Mouse (Mus musculus) kidney, embryonic 14.5 days (tissue): Measurements from ENCODE around the gene Fam136a. TPM values are rescaled to one million over a fixed set of nuclear protein-coding genes. Genes with fewer than 3 reads are reported as not detected.

Source experiments
- ATAC-seq: fragments of 200-750 bp; cut with Nextera tagmentation; 2 replicates; pipeline ENCODE4 v1.8.0; 2017; ENCODE audit warnings: moderate number of reproducible peaks, mild to moderate bottlenecking, moderate TSS enrichment, moderate library complexity; ENCODE audit not compliant: low FRiP score, low TSS enrichment
- H3K27ac ChIP-seq: fragments of 300-500 bp; sonication (generic); 2 replicates; pipeline ENCODE4 v1.5.1; 2014; ENCODE audit warnings: low read depth, mild to moderate bottlenecking, low read length, moderate library complexity, mixed read lengths
- H3K27me3 ChIP-seq: fragments of 300-500 bp; sonication (generic); 2 replicates; pipeline ENCODE4 v1.6.1; 2014; ENCODE audit warnings: mild to moderate bottlenecking, low read length; ENCODE audit not compliant: control insufficient read depth, insufficient read depth
- H3K36me3 ChIP-seq: fragments of 300-500 bp; sonication (generic); 2 replicates; pipeline ENCODE4 v1.6.1; 2014; ENCODE audit warnings: low read length, mixed read lengths; ENCODE audit not compliant: control insufficient read depth, insufficient read depth
- H3K4me1 ChIP-seq: fragments of 300-500 bp; sonication (generic); 2 replicates; pipeline ENCODE4 v1.6.1; 2014; ENCODE audit warnings: low read length, mixed read lengths; ENCODE audit not compliant: control insufficient read depth, insufficient read depth
- H3K4me2 ChIP-seq: fragments of 300-500 bp; sonication (generic); replicated peaks from 2 replicates; pipeline ENCODE4 v1.6.1; 2014; ENCODE audit warnings: low read depth, mild to moderate bottlenecking, low read length
- H3K4me3 ChIP-seq: fragments of 300-500 bp; sonication (generic); 2 replicates; pipeline ENCODE4 v1.5.1; 2014; ENCODE audit warnings: mild to moderate bottlenecking, low read length
- H3K9ac ChIP-seq: fragments of 300-500 bp; sonication (generic); 2 replicates; pipeline ENCODE4 v1.6.1; 2014; ENCODE audit warnings: low read depth, mild to moderate bottlenecking, low read length, moderate library complexity
- H3K9me3 ChIP-seq: fragments of 300-500 bp; sonication (generic); 2 replicates; pipeline ENCODE4 v1.6.1; 2016; ENCODE audit warnings: low read length; ENCODE audit not compliant: control insufficient read depth
- WGBS: fragments of 180-500 bp; shearing (Covaris S2); extraction: QIAGEN DNeasy Blood & Tissue Kit; methylation state at CpG from one replicate; pipeline ENCODE4 v1.1.7; 2014; 5-methylcytosine and 5-hydroxymethylcytosine counted together
- polyA plus RNA-seq: library from polyadenylated mRNA; unstranded; fragments of >200 nt; fragmentation: Nextera tagmentation; extraction: Ambion mirVana; gene quantifications from 2 replicates; pipeline ENCODE4 v1.2.1, GENCODE M21; 2014

Gene Fam136a
- polyA plus RNA-seq, 1 experiment from 2014 or later, result 156 TPM

- no peaks in the 10 kb centered on the region for H3K9me3 ChIP-seq
- H3K4me2 ChIP-seq, result peak overlapping the region; percentile 70
- H3K9ac ChIP-seq, result peak overlapping the region; percentile 87; the same call in 1 of the 2 replicates
- ATAC-seq, result no peak; the same call in 1 of the 2 replicates
- H3K27ac ChIP-seq, result peak overlapping the region; percentile 83; the same call in 1 of the 2 replicates
- no peaks in the 10 kb centered on the region for H3K27me3 ChIP-seq
- H3K4me1 ChIP-seq, result peaks cover 15% of the 10 kb centered on the region
- peaks cover 7% of the 10 kb centered on the region for H3K36me3 ChIP-seq
- WGBS, result 6% methylated on average over 14 of the region's 14 CpGs
- peak overlapping the region; percentile 92 for H3K4me3 ChIP-seq
Measured at GRCm38 (mm10) chr6:86397257-86397980, 32.0 kb downstream of the Fam136a start.

GRCm38 (mm10) chr6:86398986-86399385 lies 33.5 kb downstream of the Fam136a start:
- WGBS, result 83% methylated on average over 2 of the region's 2 CpGs
- H3K4me1 ChIP-seq, result peaks cover 15% of the 10 kb centered on the region
- H3K36me3 ChIP-seq, result 0 out of 2 replicates have a peak, but pooled peaks cover 2% of the 10 kb centered on the region
- no peak overlapping the region for H3K4me3 ChIP-seq
- H3K4me2 ChIP-seq, result no peak overlapping the region
- no peaks in the 10 kb centered on the region for H3K9me3 ChIP-seq
- no peak overlapping the region for H3K9ac ChIP-seq
- no peak overlapping the region for H3K27ac ChIP-seq
- H3K27me3 ChIP-seq, result no peaks in the 10 kb centered on the region
- no peak for ATAC-seq

- peaks cover 12% of the 10 kb centered on the region for H3K4me1 ChIP-seq
- H3K9ac ChIP-seq, result no peak overlapping the region
- 84% methylated on average over 2 of the region's 2 CpGs for WGBS
- H3K27ac ChIP-seq, result no peak overlapping the region
- H3K27me3 ChIP-seq, result no peaks in the 10 kb centered on the region
- ATAC-seq, result no peak
- no peak overlapping the region for H3K4me2 ChIP-seq
- H3K4me3 ChIP-seq, result no peak overlapping the region
- H3K36me3 ChIP-seq, result no peaks in the 10 kb centered on the region
- no peaks in the 10 kb centered on the region for H3K9me3 ChIP-seq
Measured at GRCm38 (mm10) chr6:86399995-86400394, 34.5 kb downstream of the Fam136a start.

GRCm38 (mm10) chr6:86400972-86401371 lies 35.5 kb downstream of the Fam136a start:
- ATAC-seq, result peak; percentile 37; the same call in 1 of the 2 replicates
- no peak overlapping the region for H3K27ac ChIP-seq

GRCm38 (mm10) chr6:86402681-86403607 lies 37.5 kb downstream of the Fam136a start:
- H3K9ac ChIP-seq, result no peak overlapping the region
- 38% methylated on average over 12 of the region's 12 CpGs for WGBS

More at GRCm38 (mm10) chr6:86400972-86401371, 35.5 kb downstream of the Fam136a start:
- WGBS, result 3% methylated on average over 9 of the region's 9 CpGs
- H3K4me2 ChIP-seq, result peak overlapping the region; percentile 39
- no peaks in the 10 kb centered on the region for H3K9me3 ChIP-seq
- H3K27me3 ChIP-seq, result no peaks in the 10 kb centered on the region
- H3K36me3 ChIP-seq, result no peaks in the 10 kb centered on the region
- H3K4me3 ChIP-seq, result peak overlapping the region; percentile 29; the same call in 1 of the 2 replicates
- H3K4me1 ChIP-seq, result peaks cover 2% of the 10 kb centered on the region
- 0 out of 2 replicates have a peak overlapping the region, but pooled peaks have one; percentile 35 for H3K9ac ChIP-seq

GRCm38 (mm10) chr6:86403728-86404099 lies 38.3 kb downstream of the Fam136a start:
- peak; percentile 66 for ATAC-seq
- Histone ChIP-seq H3K9me3 (no peaks in the 10 kb centered on the region), H3K27ac (peak overlapping the region; percentile 100), H3K9ac (peak overlapping the region; percentile 96; the same call in 1 of the 2 replicates), H3K4me3 (peak overlapping the region; percentile 86), H3K27me3 (no peaks in the 10 kb centered on the region), H3K4me2 (peak overlapping the region; percentile 58), H3K4me1 (no peaks in the 10 kb centered on the region), H3K36me3 (peaks cover 9% of the 10 kb centered on the region; the same call in 1 of the 2 replicates)
- WGBS, result under 1% methylated on average over 15 of the region's 15 CpGs

More at GRCm38 (mm10) chr6:86402681-86403607, 37.5 kb downstream of the Fam136a start:
- H3K27ac ChIP-seq, result no peak overlapping the region
- no peaks in the 10 kb centered on the region for H3K9me3 ChIP-seq
- peaks cover 6% of the 10 kb centered on the region; the same call in 1 of the 2 replicates for H3K36me3 ChIP-seq
- H3K4me2 ChIP-seq, result peak overlapping the region; percentile 58
- H3K4me1 ChIP-seq, result no peaks in the 10 kb centered on the region
- H3K4me3 ChIP-seq, result peak overlapping the region; percentile 86
- no peak for ATAC-seq
- H3K27me3 ChIP-seq, result no peaks in the 10 kb centered on the region

GRCm38 (mm10) chr6:86404100-86404861 lies 38.8 kb downstream of the Fam136a start, which contains the start of gene Tia1:
Tia1 (plus strand) TSS chr6:86404219.
- H3K4me3 ChIP-seq, result peak within 1 kb of the TSS; percentile 86
- peaks cover 11% of the 10 kb centered on the region; the same call in 1 of the 2 replicates for H3K36me3 ChIP-seq
- peak; percentile 95 for ATAC-seq
- H3K9ac ChIP-seq, result peak within 1 kb of the TSS; percentile 96
- H3K27ac ChIP-seq, result peak within 1 kb of the TSS; percentile 100
- WGBS, result under 1% methylated on average over 62 of the region's 62 CpGs
- no peaks in the 10 kb centered on the region for H3K4me1 ChIP-seq
- H3K4me2 ChIP-seq, result peak within 1 kb of the TSS; percentile 58
- no peaks in the 10 kb centered on the region for H3K9me3 ChIP-seq
- H3K27me3 ChIP-seq, result no peaks in the 10 kb centered on the region

- under 1% methylated on average over 11 of the region's 11 CpGs for WGBS
Measured at GRCm38 (mm10) chr6:86404996-86405395, 39.5 kb downstream of the Fam136a start.

More at GRCm38 (mm10) chr6:86404996-86405395, 39.5 kb downstream of the Fam136a start:
- ATAC-seq, result no peak
- no peaks in the 10 kb centered on the region for H3K27me3 ChIP-seq
- peak overlapping the region; percentile 58 for H3K4me2 ChIP-seq
- no peaks in the 10 kb centered on the region for H3K4me1 ChIP-seq
- H3K27ac ChIP-seq, result peak overlapping the region; percentile 100
- peaks cover 15% of the 10 kb centered on the region; the same call in 1 of the 2 replicates for H3K36me3 ChIP-seq
- peak overlapping the region; percentile 86 for H3K4me3 ChIP-seq
- peak overlapping the region; percentile 96 for H3K9ac ChIP-seq
- H3K9me3 ChIP-seq, result no peaks in the 10 kb centered on the region
